Mouse (Mus musculus) liver, adult (tissue): ENCODE results near the gene Gm49380.

ENCODE experiments used
- GATA4 ChIP-seq: IDR thresholded peaks from 2 replicates; pipeline ENCODE4 v1.6.1; 2014; ENCODE audit warnings: mild to moderate bottlenecking, low read length; ENCODE audit not compliant: insufficient replicate concordance

Gm49380 gene

DNA sequence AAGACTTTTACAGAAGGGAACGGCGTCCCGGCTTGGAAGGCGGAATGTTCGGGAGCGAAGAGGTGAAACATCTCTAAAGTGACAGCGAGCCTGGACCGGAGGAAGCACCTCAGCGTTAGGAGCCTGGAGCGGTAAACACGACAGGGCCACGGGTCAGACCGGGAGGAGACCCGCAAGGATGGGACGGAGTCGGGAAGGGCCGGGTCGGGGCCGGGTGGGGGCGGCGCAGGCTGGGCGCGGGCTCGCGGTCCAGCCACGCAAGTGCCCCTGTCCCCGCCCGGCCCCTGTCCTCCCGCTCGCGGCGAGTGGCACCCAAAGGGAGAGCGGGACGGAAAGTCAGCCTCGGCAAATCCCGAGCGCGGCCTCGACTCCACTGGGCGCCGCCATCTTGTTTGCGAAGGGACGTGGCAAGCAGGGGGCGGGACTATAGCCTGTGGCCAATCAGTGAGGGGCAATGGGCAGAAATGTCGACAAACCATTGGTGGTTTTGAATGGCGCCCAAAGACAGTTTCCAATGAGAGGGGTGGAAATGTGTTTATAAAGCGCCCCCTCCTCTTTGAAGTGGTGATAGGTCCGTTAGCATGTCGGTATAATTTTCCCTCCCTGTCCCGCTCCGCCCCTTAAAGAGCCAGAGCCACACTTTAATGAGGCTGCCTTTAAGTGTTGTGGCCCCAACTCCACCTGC is at the start of gene Gm49380, which contains the start of gene Rnf26:
Gm49380 (minus strand) TSS at position 396 of the 685 bp plus-strand sequence.
Rnf26 (minus strand) TSS at position 413 of the 685 bp plus-strand sequence.
- TF ChIP-seq GATA4: no peak

DNA sequence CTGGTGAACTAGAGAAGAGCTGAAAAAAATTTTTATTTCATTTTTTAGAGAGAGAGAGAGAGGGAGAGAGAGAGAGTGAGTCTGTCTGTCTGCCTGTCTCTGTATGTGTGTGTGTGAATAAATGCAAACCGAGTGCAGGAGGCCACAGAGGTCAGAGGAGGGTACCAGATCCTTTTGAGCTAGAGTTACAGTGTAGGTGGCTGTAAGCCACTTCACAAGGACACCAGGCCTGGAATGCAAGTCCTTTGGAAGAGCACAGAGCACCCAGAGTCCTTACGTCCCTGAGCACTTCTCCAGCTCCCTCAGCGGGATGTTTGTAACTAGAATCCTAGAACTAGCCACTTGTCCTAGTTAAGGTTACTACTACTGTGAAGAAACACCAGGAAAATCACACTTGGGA is 46.6 kb upstream of the Gm49380 start:
- no peak for TF ChIP-seq GATA4

- TF ChIP-seq GATA4: no peak
Measured at GRCm38 (mm10) chr9:44147290-44147689, 34.0 kb upstream of the Gm49380 start.

DNA sequence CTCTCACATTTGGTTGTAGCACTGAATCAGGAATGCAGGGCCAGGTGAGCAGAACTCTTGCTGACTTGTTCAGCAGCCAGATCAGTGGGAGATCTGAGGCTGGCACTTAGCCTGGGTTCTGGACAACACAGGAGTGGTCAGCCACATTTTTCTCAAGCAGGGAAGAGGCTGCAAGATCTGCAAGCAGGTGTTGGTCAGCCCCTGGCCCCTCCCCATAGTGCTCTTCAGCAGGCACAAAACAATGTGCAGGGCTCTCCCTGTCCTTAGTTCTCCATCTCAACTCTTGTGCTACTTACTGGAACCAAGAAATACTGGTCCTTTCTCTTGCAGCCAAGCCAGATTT is 31.4 kb upstream of the Gm49380 start:
- no peak for TF ChIP-seq GATA4

DNA sequence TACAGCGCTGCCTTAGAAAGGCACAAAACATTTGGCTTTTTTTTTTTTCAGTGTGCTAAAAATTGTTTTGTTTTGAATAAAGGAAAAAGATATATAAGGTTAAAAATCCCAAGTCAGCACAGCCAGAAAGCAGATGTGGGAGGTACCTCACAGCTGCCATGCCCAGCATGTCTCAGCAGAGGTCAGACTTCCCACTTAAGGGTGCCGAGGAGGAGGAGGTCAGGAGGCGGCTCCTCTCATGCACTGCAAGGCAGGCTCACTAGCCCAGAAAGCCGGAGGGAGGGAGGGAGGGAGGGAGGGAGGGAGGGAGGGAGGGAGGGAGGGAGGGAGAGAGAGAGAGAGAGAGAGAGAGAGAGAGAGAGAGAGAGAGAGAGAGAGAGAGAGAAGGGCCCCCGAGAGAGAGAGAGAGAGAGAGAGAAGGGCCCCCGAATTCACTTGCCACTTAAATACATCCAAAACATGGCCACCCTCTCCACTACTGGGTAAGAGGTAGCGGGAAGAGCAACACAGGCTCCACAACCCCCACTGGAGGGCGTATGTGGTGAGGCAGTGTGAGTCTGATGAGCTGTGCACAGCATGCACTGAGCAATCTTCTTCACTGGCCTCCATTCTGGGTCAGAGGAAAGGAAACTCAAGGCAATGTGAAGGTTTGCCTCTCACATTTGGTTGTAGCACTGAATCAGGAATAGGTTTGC is 30.9 kb upstream of the Gm49380 start:
- TF ChIP-seq GATA4: no peak

DNA sequence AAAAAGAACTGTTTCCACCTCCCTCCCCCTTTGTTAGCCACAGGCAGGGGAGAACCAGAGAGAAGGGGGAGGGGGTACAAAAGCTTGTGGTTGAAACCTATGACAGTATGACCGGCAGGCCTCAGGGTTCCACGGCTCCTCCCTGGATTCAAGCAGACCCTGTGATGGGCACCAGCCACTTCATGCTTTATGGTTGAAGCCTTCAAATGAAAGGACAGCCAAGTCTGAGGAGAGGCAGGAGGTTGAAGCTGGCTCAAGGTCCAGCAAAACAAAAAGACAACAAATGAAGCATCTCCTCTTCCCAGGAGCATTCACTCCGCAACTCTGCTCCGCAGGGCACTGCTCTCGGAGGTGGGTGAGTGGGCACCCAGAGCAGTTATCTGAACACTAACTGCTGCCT is 30.1 kb upstream of the Gm49380 start:
- TF ChIP-seq GATA4: no peak

DNA sequence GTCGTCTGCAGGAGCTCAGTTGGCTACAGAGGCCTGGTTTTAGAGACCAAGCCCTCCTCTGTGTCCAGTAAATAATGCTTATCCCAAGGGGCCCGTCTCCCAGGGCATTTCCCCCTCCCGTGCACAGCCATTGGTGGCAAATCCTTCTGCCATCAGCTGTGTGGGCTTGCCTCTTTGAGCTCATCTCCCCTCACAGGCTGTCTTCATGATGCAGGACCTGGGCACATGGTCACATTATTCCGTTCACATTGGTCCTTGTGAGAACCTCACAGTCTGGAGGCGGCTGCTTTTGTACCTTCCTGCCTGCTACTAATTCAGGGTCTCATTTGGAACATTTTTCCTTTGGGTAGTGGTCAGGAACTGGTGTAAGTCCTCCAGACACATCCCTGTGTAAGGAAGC is 28.7 kb upstream of the Gm49380 start:
- TF ChIP-seq GATA4: no peak

GRCm38 (mm10) chr9:44137846-44138245 is 24.5 kb upstream of the Gm49380 start:
- no peak for TF ChIP-seq GATA4

DNA sequence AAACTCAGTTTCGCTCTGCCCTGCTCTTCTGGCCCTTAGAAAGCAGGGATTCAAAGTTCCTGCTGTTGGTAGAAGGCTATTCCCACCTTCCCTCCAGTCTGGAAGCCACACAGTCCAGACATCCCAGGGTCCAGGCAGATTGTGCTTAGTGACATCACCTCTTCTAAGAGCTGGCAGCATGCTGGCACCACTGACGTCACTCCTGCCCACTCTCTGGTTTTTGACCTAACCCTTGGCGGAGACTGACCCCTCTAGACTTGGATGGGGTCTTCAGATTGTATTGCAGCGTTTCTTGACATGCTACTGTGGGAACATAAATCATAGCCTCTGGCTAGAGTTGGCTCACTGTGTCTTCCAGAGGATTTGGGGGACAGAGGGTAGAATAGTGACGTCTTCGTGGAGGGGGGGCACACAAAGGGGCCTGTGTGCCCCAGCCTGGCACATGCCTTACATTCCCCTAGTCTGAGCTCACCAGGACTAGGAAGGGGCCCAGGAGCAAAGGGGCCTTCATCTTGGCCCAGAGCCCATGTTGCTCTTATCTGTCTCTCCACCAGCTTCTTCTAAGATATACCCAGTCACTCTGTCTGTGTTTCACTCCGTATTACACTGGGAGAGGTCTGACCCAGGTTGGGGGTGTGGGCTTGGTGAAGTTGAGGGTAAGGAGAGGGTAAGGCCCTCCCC is 22.6 kb upstream of the Gm49380 start:
- no peak for TF ChIP-seq GATA4

GRCm38 (mm10) chr9:44134851-44135730 is 21.8 kb upstream of the Gm49380 start:
- no peak for TF ChIP-seq GATA4

- TF ChIP-seq GATA4: no peak
Measured at GRCm38 (mm10) chr9:44134101-44134850, 21.0 kb upstream of the Gm49380 start, which contains the start of gene Mcam. TSS of gene Mcam (plus strand) at chr9:44134469.

DNA sequence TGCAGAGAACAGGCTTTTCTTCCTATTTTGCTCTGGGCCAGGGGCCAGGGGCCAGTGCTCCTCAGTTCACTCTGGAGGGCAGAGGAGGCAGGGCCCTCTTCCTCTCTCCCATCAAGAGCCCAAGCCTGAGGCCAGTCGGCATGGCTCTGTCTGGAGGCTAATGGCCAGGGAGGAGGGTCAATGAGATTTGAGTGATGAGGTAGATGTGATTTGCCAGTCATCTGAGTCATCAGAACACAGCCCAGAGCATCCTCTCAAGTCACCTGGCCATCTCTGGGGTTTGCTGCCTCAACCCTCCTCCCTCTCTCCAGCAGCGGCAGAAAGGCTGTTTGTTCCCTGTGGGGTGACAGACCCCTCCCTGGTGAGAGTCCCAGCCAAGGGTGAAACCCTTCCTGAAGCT is 20.0 kb upstream of the Gm49380 start:
- TF ChIP-seq GATA4: no peak

DNA sequence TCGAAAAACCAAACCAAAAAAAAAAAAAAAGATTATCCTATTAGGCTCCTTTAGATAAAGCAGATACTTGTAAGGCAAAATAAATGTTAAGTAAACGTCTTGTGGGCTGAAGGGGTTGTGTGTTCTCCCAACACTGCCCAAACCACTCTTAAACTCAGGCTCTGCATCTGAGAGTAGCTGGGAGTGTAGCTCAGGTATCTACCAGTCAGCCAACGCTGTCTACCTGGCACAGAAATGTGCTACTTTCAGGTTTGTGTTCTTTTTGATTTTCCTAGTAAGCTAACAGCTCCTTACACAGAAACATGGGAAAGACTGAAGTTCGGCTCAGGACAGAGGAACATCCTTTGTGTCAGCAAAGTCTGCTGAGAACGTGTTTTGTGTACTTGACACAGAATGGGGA is 18.9 kb upstream of the Gm49380 start:
- TF ChIP-seq GATA4: no peak

GRCm38 (mm10) chr9:44131276-44131590 is 17.9 kb upstream of the Gm49380 start:
- TF ChIP-seq GATA4: no peak
